Mouse (Mus musculus): ENCODE results near the gene Dgkz. TPM values are rescaled to one million over a fixed set of nuclear protein-coding genes. Genes with fewer than 3 reads are reported as not detected.

The Dgkz gene
- total RNA-seq, 1 experiment from 2014 or later: 110 TPM

DNA sequence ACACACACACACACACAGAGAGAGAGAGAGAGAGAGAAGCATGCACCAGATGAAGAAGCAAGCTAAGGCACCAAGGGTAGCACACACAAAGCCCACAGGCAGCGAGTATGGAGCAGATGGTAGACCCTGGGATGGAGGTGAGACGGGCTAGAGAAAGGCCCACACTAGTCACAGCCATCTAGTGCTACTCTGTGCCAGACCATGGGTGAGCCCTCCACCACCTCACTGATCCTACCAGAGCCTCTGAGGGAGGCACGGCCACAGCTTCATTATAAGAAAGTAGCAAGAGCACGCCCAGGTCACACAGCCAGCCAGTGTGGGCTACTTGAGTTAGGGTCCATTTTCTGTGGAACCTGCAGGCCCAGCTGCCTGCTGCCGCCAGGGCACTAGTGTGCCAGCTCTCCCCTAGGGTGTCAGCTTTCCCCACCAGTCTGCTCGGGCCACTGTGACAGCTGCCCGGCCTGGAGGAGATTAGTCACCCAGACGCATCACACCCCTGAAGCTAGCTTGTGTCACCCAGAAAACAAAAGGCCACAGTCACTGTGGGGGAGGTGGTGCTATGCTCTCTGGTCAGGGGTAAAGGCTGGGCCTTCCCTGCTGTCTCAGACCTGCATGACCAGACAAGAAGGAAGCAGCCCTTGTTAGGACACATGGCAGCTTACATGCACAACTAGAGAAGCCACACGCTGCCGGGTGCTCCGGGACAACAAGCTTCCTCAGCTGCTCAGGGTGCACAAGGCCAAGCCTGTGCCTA, 28.1 kb downstream of the Dgkz start:
- peak; percentile 75 for ATAC-seq (replicated peaks; ENCODE audit: insufficient number of reproducible peaks, low FRiP score, low TSS enrichment, poor library complexity, severe bottlenecking)

DNA sequence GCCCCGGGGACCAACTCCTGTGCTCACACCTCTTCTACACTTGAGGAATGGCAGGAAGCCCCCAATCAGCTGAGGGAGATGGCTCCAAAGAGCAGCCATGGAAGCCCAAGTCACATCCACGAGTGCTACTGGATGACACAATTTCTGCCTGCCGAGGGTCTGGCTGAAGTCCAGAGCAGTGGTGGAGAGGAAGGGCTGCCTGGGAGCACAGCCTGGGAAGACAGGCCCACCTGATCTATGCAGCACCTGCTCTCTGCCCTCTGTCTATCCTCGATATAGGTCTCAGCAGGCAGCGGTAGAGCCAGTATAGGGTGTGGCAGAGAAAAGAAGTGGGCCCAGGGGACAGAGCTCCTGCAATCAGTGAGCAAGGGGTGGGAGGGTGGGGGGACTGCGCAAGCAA, 28.8 kb downstream of the Dgkz start:
- ATAC-seq (replicated peaks; ENCODE audit: insufficient number of reproducible peaks, low FRiP score, low TSS enrichment, poor library complexity, severe bottlenecking): no peak

- ATAC-seq (replicated peaks; ENCODE audit: insufficient number of reproducible peaks, low FRiP score, low TSS enrichment, poor library complexity, severe bottlenecking): no peak
Observed at GRCm38 (mm10) chr2:91945483-91945882, 30.2 kb downstream of the Dgkz start, which contains the start of gene Gm9821. Gene Gm9821, plus strand, starts transcription at chr2:91945703.

- ATAC-seq (replicated peaks; ENCODE audit: insufficient number of reproducible peaks, low FRiP score, low TSS enrichment, poor library complexity, severe bottlenecking): peak; percentile 55
Observed at GRCm38 (mm10) chr2:91944170-91944950, 31.3 kb downstream of the Dgkz start.

GRCm38 (mm10) chr2:91942356-91942755, 33.3 kb downstream of the Dgkz start:
- ATAC-seq (replicated peaks; ENCODE audit: insufficient number of reproducible peaks, low FRiP score, low TSS enrichment, poor library complexity, severe bottlenecking): no peak

DNA sequence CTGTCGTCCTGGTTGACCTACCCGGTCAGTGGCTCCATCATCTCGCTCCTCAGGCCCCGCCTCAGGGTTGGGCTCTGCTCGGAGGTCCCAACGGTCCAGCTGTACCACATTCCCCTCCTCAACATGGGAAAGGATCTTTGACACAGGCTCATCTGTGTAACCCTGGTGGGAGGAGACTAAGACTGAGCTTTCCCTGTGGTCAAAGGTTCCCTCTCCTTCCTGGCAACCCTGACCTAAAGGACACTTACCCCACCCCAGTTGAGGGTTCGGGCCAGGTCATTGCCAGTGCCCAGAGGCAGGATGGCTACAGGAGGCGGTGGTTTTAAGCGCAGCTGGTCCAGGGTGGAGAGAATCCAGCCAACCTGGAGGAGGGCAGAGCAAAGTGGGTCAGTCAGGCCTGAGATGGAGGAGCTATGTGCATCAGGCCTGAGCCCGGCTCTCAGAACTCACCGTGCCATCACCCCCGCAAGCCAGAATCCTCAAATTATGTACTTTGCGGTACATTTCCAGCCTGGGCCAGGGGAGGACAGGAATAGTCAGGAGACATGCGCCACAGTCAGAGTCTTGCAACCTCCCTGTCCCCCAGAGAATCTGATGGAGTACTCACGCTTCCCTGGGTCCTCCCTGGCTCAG, 36.2 kb downstream of the Dgkz start:
- ATAC-seq (replicated peaks; ENCODE audit: insufficient number of reproducible peaks, low FRiP score, low TSS enrichment, poor library complexity, severe bottlenecking): no peak

GRCm38 (mm10) chr2:91936154-91936553, 39.5 kb downstream of the Dgkz start:
- ATAC-seq (replicated peaks; ENCODE audit: insufficient number of reproducible peaks, low FRiP score, low TSS enrichment, poor library complexity, severe bottlenecking): no peak

DNA sequence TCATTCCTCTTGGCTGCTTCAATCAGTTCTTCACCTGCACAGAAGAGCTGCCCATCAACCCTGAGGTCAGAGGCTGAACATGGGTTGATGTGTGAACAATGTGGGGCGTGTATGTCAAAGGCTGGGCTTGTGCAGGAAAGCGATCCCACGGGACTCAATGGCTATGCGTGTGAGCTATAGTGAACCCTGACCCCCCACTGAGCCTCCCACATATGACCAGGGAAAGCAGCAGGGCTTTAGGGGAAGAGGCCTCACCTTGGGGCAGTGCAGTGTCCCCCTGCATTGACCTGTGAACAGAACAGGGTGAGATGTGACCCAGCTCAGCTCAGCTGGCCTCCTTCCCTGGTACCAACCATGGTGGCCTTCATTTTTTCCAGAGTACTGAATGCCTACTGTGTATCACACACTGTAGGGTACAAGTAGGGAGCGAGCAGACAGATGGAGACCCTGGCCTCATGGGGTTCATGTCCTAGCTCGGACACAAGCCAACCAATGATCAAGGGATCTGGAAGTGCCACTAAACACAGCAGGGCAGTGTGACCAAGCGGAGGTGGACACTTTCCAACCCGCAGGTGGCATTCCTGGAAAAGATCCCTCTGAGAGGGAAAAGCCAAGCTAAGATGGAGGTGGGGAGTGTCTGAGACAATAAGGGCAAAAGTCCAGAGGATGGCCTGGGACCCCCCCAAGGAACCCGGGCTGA, 40.7 kb downstream of the Dgkz start:
- no peak for ATAC-seq (replicated peaks; ENCODE audit: insufficient number of reproducible peaks, low FRiP score, low TSS enrichment, poor library complexity, severe bottlenecking)

DNA sequence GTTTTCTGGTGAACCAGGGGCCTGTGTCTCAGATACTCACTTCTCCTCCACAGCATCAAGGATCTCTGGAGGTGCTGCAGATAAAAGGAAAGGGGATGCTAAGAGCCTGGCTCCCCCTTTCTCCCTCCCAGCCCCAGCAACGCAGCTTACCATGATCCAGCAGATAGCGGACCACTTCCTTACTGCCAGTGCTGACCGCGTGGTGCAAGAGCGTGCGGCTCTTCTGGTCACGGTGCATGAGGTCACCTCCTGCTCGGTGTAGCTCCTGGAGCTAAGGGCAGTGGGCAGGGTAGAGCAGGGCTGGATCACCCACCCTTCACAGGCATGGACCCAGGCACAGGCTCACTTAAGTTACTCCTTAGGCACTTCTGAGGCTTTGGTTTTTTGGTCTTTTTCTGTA, 41.6 kb downstream of the Dgkz start:
- no peak for ATAC-seq (replicated peaks; ENCODE audit: insufficient number of reproducible peaks, low FRiP score, low TSS enrichment, poor library complexity, severe bottlenecking)

DNA sequence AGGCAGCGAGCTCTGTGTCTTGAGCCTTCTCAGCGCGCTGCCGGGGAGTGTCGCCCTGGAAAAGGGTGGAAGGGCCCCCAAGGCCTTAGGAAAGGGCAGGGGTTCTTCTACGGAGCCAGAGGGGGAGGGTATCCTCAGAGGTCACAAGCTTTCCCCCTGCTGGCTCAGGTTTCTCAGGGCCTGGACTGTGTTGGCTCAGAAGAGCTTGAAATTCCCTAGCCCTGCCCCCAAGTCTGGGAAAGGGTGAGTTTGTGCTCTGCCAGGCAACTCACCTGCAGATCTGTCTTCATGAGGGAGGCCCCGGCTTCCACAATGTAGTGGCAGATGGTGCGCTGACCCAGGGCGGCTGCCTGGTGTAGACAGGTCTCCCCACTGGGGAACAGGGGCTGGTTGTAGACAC, 42.2 kb downstream of the Dgkz start:
- ATAC-seq (replicated peaks; ENCODE audit: insufficient number of reproducible peaks, low FRiP score, low TSS enrichment, poor library complexity, severe bottlenecking): no peak

DNA sequence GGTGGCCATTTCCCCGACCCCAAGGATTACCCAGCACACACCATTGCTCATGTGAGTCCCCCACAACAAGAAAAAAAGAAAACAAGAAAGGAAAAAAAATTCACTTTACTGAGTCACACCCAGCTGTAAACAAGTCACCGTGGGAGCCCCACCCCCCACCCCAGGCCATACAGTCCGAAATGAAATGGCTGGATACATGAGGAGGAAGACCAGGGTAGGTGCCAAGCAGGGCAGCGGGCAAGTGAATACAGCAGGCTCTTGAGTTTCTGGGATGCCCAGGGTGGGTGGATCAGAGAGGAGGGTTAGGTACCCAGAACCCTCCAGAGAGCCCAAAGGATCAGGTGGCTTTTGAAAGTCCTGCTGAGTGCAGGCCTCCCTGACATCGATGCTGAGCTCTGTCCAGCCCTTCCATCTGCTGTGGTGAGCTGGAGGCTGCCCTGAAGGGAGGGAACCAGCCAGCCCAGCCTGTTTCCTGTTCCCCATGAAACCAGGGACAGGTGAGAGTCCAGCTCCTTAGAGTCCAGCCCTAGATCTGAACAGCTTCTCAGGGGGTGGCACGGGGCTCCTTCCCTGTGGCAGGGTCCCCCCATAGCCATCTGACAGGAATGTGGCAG, 42.8 kb downstream of the Dgkz start:
- no peak for ATAC-seq (replicated peaks; ENCODE audit: insufficient number of reproducible peaks, low FRiP score, low TSS enrichment, poor library complexity, severe bottlenecking)

DNA sequence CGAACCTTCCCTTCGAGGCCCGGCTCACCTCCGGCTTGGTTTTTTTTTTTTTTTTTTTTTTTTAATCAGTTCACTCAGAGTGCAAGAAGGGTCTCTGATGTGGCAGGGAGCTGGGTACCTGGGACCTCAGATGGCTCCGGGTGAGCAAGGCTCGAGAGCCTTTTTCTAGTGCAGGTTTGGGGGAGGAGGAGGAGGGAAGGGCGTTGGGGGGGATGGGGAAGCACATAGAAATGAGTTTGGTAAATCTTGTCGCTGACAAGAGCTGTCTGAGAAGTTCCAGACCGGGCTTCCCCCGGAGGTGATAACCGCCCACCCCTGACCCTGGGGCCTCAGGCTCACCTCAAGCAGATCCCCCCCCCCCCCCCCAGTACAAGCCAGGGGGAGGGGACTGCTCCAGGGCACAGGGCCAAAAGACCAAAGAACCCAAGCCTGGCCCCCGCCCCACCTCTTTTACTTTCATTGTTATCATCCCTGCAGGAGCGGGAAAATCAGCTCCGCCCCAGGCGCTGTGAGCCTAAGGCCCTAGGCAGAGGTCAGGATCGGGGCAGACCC, 43.4 kb downstream of the Dgkz start, which contains the start of gene Mdk:
Gene Mdk, minus strand, starts transcription at position 138 of the 552 bp plus-strand sequence.
- no peak for ATAC-seq (replicated peaks; ENCODE audit: insufficient number of reproducible peaks, low FRiP score, low TSS enrichment, poor library complexity, severe bottlenecking)

DNA sequence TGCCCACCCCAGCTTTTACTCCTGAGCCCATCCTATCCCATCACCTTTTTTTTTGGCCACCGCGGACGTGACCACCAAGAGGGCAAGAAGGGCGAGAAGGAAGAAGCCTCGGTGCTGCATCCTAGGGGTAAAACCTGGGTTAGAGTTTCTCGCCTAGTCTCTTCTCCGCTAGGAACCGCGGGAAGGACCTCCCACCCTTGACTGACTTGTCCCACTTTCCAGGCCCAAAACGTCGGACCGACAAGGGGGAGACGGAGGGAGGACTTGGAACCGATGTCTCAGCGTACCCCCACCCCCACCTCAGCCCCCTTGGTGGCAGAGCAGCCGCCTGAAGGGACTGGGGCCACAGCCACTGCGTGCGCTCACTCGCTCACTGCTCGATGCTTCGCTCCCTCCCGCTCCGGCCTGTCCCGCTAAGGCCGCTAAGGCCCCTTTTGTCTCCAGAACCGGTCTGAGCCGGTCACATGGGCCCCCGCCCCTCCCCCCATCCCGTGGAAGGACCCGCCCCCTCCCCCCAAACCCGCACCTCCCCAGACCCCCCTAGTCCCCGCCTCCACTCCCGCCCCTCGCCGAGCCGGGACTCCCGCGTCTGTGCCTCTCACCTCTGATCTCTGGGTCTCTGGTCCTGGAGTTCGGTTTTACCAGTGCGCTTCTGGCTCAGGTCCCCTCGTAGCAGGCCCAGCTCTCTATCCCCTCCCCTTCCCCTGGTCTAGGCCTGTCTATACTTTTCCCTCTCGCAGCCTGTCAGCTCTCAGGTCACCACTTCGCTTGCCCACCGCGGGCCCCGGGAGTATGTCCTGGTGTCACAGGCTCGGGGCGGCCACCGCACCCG, 44.1 kb downstream of the Dgkz start:
- ATAC-seq (replicated peaks; ENCODE audit: insufficient number of reproducible peaks, low FRiP score, low TSS enrichment, poor library complexity, severe bottlenecking): no peak

DNA sequence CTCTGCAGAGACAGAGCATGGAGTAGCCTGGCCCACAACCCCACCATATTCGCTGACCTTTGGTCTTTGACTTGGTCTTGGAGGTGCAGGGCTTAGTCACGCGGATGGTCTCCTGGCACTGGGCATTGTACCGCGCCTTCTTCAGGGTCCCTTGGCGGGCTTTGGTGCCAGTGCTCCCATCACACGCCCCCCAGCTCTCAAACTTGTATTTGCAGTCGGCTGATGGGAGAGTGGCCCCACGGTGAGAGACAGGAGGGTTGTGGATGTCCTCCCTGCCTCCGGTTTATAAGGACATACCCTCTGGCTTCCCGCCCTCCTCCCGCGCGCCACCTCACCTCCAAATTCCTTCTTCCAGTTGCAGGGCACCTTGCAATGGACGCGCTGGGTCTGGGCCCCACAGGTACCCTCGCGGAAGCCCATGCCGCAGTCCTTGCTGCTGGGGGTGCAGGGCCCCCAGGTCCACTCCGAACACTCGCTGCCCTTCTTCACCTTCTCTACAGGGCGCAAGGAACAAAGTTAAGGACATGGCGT, 44.8 kb downstream of the Dgkz start:
- ATAC-seq (replicated peaks; ENCODE audit: insufficient number of reproducible peaks, low FRiP score, low TSS enrichment, poor library complexity, severe bottlenecking): no peak

GRCm38 (mm10) chr2:91929936-91930335, 45.7 kb downstream of the Dgkz start:
- no peak for ATAC-seq (replicated peaks; ENCODE audit: insufficient number of reproducible peaks, low FRiP score, low TSS enrichment, poor library complexity, severe bottlenecking)

DNA sequence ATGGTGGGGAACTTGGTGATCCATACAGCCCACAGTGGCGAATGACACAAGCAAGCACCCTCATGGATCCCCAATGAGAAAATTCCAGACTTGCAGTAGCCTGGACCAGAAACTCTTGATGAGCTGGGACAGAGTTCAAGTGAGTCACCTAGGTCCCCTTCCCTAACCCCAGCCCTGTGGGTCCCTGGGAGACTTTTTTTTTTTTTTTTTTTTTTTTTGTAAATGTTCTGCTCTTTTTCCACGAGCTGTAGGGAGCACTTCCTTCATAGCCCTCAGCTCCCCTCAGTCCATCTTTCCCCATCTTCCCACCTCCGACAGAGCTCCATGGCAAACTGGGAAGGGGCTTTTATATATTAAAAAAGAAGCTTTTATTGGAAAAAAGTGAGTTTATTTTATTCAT, 46.2 kb downstream of the Dgkz start:
- ATAC-seq (replicated peaks; ENCODE audit: insufficient number of reproducible peaks, low FRiP score, low TSS enrichment, poor library complexity, severe bottlenecking): no peak

All from monocyte, adult 5-6 weeks (primary cell).